Mouse (Mus musculus) heart, adult 2 months (tissue): Measurements from ENCODE around the gene Kif24.

Experiments
- CTCF ChIP-seq: fragments of 200-600 bp; IDR thresholded peaks from 2 replicates; pipeline ENCODE4 v1.8.1; 2022; ENCODE audit warnings: antibody characterized with exemption, mild to moderate bottlenecking, moderate library complexity
- POLR2A ChIP-seq: fragments of 200-500 bp; IDR thresholded peaks from 2 replicates; pipeline ENCODE4 v1.6.1; 2011; ENCODE audit warnings: mild to moderate bottlenecking, low read depth, low read length, control low read depth; ENCODE audit not compliant: insufficient read depth

GRCm38 (mm10) chr4:41399904-41400303, 64.8 kb downstream of the Kif24 start:
- TF ChIP-seq POLR2A, result no peak
- TF ChIP-seq CTCF, result no peak
